Mouse (Mus musculus) ES-E14 (cell line): Measurements from ENCODE around the gene Ciart. TPM values are rescaled to one million over a fixed set of nuclear protein-coding genes. Genes with fewer than 3 reads are reported as not detected.
"Not testable (repeated sequence)": the region's sequence is repeated elsewhere in the genome, so short reads cannot be mapped to it uniquely, and the experiment has no call there.

Experiments
- DNase-seq: peaks from one replicate; pipeline ENCODE4 v3.0.0-alpha.2; 2013; ENCODE audit warnings: low read depth, low spot score
- H3K27ac ChIP-seq: 2 replicates; pipeline ENCODE4 v1.5.1; 2012; ENCODE audit warnings: low read depth, mild to moderate bottlenecking, low read length, moderate library complexity, mixed read lengths; ENCODE audit not compliant: poor library complexity, insufficient read depth, severe bottlenecking
- H3K36me3 ChIP-seq: 2 replicates; pipeline ENCODE4 v1.6.1; 2012; ENCODE audit warnings: mild to moderate bottlenecking, low read length, moderate library complexity, mixed read lengths; ENCODE audit not compliant: control insufficient read depth, poor library complexity, insufficient read depth, severe bottlenecking
- H3K4me1 ChIP-seq, 2 experiments: fragments of 150-350 bp in 1 of 2; sonication (generic) in 1 of 2; 2 replicates each; pipeline ENCODE4 v1.6.1; 2012; ENCODE audit warnings: low read length in 2 of 2, mild to moderate bottlenecking in 1 of 2, mixed read lengths in 1 of 2; ENCODE audit not compliant: control insufficient read depth in 2 of 2, insufficient read depth in 2 of 2, poor library complexity in 1 of 2
- H3K4me3 ChIP-seq, 2 experiments: fragments of 150-350 bp in 1 of 2; sonication (generic) in 1 of 2; 2 replicates each; pipeline ENCODE4 v1.5.1; 2012; ENCODE audit warnings: low read length in 2 of 2, low read depth in 1 of 2, mild to moderate bottlenecking in 1 of 2, mixed read lengths in 1 of 2; ENCODE audit not compliant: insufficient read depth in 1 of 2, poor library complexity in 1 of 2, severe bottlenecking in 1 of 2
- H3K9ac ChIP-seq: 2 replicates; pipeline ENCODE4 v1.6.1; 2012; ENCODE audit warnings: low read depth, mild to moderate bottlenecking, low read length, mixed read lengths; ENCODE audit not compliant: poor library complexity, insufficient read depth, severe bottlenecking
- H3K9me3 ChIP-seq: fragments of 150-350 bp; sonication (generic); 2 replicates; pipeline ENCODE4 v1.6.1; 2012; ENCODE audit warnings: low read depth, mild to moderate bottlenecking, low read length; ENCODE audit not compliant: control insufficient read depth, insufficient read depth
- CHD2 ChIP-seq: IDR thresholded peaks from 2 replicates; pipeline ENCODE4 v1.6.1; 2014; ENCODE audit warnings: mild to moderate bottlenecking, low read depth, low read length, inconsistent platforms
- HCFC1 ChIP-seq: IDR thresholded peaks from 2 replicates; pipeline ENCODE4 v1.6.1; 2012; ENCODE audit warnings: low read length, inconsistent platforms, borderline replicate concordance; ENCODE audit not compliant: insufficient read depth
- MAFK ChIP-seq: IDR thresholded peaks from 2 replicates; pipeline ENCODE4 v1.6.1; 2014; ENCODE audit warnings: mild to moderate bottlenecking, low read depth, low read length, inconsistent platforms; ENCODE audit not compliant: insufficient read depth
- ZC3H11A ChIP-seq: IDR thresholded peaks from 2 replicates; pipeline ENCODE4 v1.6.1; 2012; ENCODE audit warnings: low read depth, mild to moderate bottlenecking, inconsistent platforms, low read length, borderline replicate concordance
- ZNF384 ChIP-seq: IDR thresholded peaks from 2 replicates; pipeline ENCODE4 v1.6.1; 2012; ENCODE audit warnings: low read depth, low read length, inconsistent platforms
- in situ Hi-C, 2 experiments: fragments of 600-800 bp; cut with MboI; formaldehyde crosslinking; loops; one replicate each; pipeline ENCODE4 v1.15.1; 2025; ENCODE audit warnings: low sequenced_read_pairs in 2 of 2, inconsistent platforms in 1 of 2; ENCODE audit not compliant: unreplicated experiment in 2 of 2
- total RNA-seq: library from RNA; depleted of rRNA; stranded (reverse); fragments of 300-350 nt; gene quantifications from 2 replicates; pipeline ENCODE4 v1.2.3, GENCODE M21; 2012

Gene Ciart
- total RNA-seq, 1 experiment = 8.6 TPM

DNA sequence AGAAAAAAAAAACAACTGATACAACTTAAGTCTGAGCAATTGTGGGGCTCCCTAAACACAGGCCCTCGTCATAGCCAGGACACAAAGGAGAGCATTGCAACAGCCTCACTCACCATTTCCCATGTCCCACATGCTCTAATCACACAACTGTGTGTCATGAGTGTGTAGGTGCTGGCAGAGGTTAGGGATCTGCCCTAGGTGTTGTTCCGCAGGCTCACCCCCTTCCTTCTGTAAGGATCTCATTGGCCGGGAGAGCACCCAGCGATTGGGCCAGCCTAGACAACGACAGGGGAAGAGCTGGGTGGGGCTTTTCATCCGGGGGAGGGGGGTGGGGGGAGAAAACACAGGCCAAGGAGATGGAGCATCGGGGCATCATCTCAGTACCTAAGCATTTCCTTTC lies 18.5 kb downstream of the Ciart start:
- H3K9me3 ChIP-seq = no peaks in the 10 kb centered on the region
- peak overlapping the region in 1 of 2 experiments; percentile 28; a peak in 1 of 4 replicates for H3K4me3 ChIP-seq
- H3K27ac ChIP-seq = no peak overlapping the region
- H3K9ac ChIP-seq = peak overlapping the region; percentile 30; the same call in 1 of the 2 replicates
- DNase-seq = no peak
- peaks cover 4% of the 10 kb centered on the region; the same call in 1 of the 2 replicates for H3K36me3 ChIP-seq
- peaks cover 2 to 17% of the 10 kb centered on the region in 2 experiments; a peak in 2 of 4 replicates for H3K4me1 ChIP-seq
- in situ Hi-C loops = no loop called here
- TF ChIP-seq MAFK (no peak), CHD2 (no peak), HCFC1 (no peak), ZC3H11A (no peak), ZNF384 (no peak)

DNA sequence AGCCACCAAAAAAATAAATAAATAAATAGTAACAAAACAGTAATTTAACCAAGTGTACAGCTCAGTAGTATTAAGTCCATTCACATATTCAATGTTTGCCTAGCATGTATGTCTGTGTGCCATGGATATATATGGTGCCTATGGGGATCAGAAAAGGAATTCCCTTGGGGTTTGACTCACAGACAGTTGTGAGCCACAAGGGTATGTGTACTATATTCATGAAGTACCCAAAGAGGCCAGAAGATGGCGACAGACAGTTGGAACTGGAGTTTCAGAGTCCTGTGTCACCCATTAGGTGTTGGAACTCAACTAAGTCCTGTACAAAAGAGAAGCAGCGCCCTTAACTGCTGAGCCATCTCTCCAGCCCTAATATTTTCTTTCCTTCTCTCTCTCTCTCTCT lies 20.3 kb downstream of the Ciart start:
- no peaks in the 10 kb centered on the region for H3K36me3 ChIP-seq
- H3K27ac ChIP-seq = no peak overlapping the region
- no peak overlapping the region for H3K4me3 ChIP-seq
- in situ Hi-C loops = no loop called here
- TF ChIP-seq ZNF384 (no peak), MAFK (no peak), ZC3H11A (no peak), HCFC1 (no peak), CHD2 (no peak)
- DNase-seq = peak; percentile 92
- H3K9ac ChIP-seq = no peak overlapping the region
- H3K9me3 ChIP-seq = no peaks in the 10 kb centered on the region
- peaks cover 2 to 17% of the 10 kb centered on the region in 2 experiments; a peak in 2 of 4 replicates for H3K4me1 ChIP-seq

DNA sequence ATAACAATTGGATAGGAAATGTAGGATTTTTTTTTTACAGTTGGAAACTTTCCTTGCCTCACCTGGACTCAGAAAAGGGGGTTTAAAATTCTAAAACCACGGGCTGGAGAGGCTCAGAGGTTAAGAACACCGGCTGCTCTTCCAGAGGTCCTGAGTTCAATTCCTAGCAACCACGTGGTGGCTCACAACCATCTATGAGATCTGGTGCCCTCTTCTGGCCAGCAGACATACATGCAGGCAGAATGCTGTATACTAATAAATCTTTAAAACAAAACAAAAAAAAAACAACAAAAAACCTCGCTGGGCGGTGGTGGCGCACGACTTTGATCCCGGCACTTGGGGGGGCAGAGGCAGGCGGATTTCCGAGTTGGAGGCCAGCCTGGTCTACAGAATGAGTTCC lies 20.8 kb downstream of the Ciart start:
- in situ Hi-C loops = no loop called here
- no peak for DNase-seq
- Histone ChIP-seq H3K9ac (no peak overlapping the region), H3K4me1 (peaks cover 2 to 17% of the 10 kb centered on the region in 2 experiments; a peak in 2 of 4 replicates), H3K27ac (no peak overlapping the region), H3K4me3 (no peak overlapping the region), H3K36me3 (no peaks in the 10 kb centered on the region), H3K9me3 (no peaks in the 10 kb centered on the region)
- TF ChIP-seq HCFC1 (no peak), MAFK (no peak), CHD2 (no peak), ZNF384 (no peak), ZC3H11A (no peak)

DNA sequence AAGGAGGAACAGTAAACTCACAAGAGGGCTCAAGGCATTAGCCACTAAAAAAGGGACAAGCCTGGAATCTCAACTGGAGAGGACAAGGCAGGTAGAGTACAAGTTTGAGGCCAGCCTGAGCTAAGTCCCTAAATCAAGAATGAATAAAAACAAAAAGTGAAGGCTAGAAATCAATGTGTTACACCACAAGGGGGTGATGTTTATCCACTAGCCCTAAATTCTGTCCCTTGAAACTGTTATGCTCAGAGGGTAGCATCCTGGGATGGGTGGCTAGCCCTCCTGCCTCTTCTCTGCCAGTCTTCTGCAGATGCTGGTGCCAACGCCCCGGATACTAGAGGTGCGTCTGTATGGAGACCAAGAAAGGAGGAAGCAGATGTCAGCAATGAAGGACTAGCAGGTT lies 21.7 kb downstream of the Ciart start:
- no peaks in the 10 kb centered on the region for H3K36me3 ChIP-seq
- no peaks in the 10 kb centered on the region for H3K9me3 ChIP-seq
- H3K4me1 ChIP-seq = peaks cover 2 to 17% of the 10 kb centered on the region in 2 experiments; a peak in 2 of 4 replicates
- no peak overlapping the region for H3K27ac ChIP-seq
- no peak for DNase-seq
- TF ChIP-seq CHD2 (no peak), HCFC1 (no peak), MAFK (no peak), ZNF384 (no peak), ZC3H11A (no peak)
- H3K9ac ChIP-seq = no peak overlapping the region
- no peak overlapping the region for H3K4me3 ChIP-seq
- in situ Hi-C loops = no loop called here

DNA sequence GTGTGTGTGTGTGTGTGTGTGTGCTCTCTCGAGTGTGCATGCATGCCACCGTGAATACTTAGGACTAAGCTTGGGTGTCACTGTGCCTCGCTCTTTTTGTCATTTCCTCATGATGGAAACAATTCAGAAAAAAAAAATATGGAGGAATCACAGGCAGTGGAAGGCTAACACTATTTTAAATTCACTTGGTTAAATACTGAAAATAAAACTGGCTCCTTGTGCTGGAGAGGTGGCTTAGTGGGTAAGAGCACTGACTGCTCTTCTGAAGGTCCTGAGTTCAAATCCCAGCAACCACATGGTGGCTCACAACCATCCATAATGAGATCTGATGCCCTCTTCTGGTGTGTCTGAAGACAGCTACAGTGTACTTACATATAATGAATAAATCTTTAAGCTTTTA lies 23.8 kb downstream of the Ciart start:
- H3K4me3 ChIP-seq, H3K27ac ChIP-seq, H3K4me1 ChIP-seq, H3K9me3 ChIP-seq, DNase-seq, H3K36me3 ChIP-seq, in situ Hi-C loops, H3K9ac ChIP-seq: not testable (repeated sequence)

DNA sequence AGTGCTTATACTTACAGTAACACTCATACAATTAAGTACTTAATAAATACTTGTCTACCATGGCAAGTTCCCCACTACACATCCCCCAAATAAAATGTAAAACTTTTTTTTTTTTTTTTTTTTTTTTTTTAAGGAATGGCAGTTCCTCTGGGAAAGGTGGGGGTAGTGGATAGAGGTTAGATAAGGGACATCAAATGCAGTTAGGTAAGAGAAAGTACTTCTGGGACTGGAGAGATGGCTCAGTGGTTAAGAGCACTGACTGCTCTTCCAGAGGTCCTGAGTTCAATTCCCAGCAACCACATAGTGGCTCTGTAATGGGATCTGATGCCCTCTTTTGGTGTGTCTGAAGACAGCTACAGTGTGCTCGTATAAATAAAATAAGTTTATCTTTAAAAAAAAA lies 25.0 kb downstream of the Ciart start:
- H3K4me3 ChIP-seq, H3K27ac ChIP-seq, H3K4me1 ChIP-seq, H3K9ac ChIP-seq, DNase-seq, in situ Hi-C loops, H3K36me3 ChIP-seq, H3K9me3 ChIP-seq: not testable (repeated sequence)
